Mouse (Mus musculus): ENCODE measurements around the gene Psmd14. TPM values are rescaled to one million over a fixed set of nuclear protein-coding genes. Genes with fewer than 3 reads are reported as not detected.
A peak's percentile ranks its signal among the peaks of the same experiment; 100 is the strongest.

Psmd14 gene
- polyA plus RNA-seq, 1 experiment from 2014 or later = 208 TPM

- no peak overlapping the region for H3K4me2 ChIP-seq (replicated peaks; ENCODE audit: low read depth, low read length)
- H3K9ac ChIP-seq (ENCODE audit: low read depth, low read length) = no peak overlapping the region
- H3K27ac ChIP-seq (ENCODE audit: low read depth, low read length) = no peak overlapping the region
- WGBS = 92% methylated on average over 3 of the region's 3 CpGs
- H3K9me3 ChIP-seq (ENCODE audit: control insufficient read depth, low read length) = no peaks in the 10 kb centered on the region
- peaks cover 9% of the 10 kb centered on the region; the same call in 1 of the 2 replicates for H3K4me1 ChIP-seq (ENCODE audit: control insufficient read depth, insufficient read depth, low read length)
- no peaks in the 10 kb centered on the region for H3K36me3 ChIP-seq (ENCODE audit: control insufficient read depth, insufficient read depth, low read length)
- H3K4me3 ChIP-seq (ENCODE audit: low read length) = no peak overlapping the region
- no peaks in the 10 kb centered on the region for H3K27me3 ChIP-seq (ENCODE audit: control insufficient read depth, insufficient read depth, low read length)
- no peak for ATAC-seq (ENCODE audit: low FRiP score, low TSS enrichment)
These were observed 1.9 kb upstream of the Psmd14 start for GRCm38 (mm10) chr2:61709570-61709969.

GRCm38 (mm10) chr2:61712526-61712925, 1.0 kb downstream of the Psmd14 start:
- ATAC-seq (ENCODE audit: low FRiP score, low TSS enrichment) = no peak
- peak overlapping the region; percentile 80 for H3K4me3 ChIP-seq (ENCODE audit: low read length)
- H3K27me3 ChIP-seq (ENCODE audit: control insufficient read depth, insufficient read depth, low read length) = no peaks in the 10 kb centered on the region
- H3K27ac ChIP-seq (ENCODE audit: low read depth, low read length) = no peak overlapping the region
- H3K4me2 ChIP-seq (replicated peaks; ENCODE audit: low read depth, low read length) = peak overlapping the region; percentile 58
- no peaks in the 10 kb centered on the region for H3K36me3 ChIP-seq (ENCODE audit: control insufficient read depth, insufficient read depth, low read length)
- peak overlapping the region; percentile 92; the same call in 1 of the 2 replicates for H3K9ac ChIP-seq (ENCODE audit: low read depth, low read length)
- no peaks in the 10 kb centered on the region for H3K9me3 ChIP-seq (ENCODE audit: control insufficient read depth, low read length)
- whole genome bisulfite sequencing = 50% methylated on average over 3 of the region's 3 CpGs
- H3K4me1 ChIP-seq (ENCODE audit: control insufficient read depth, insufficient read depth, low read length) = peaks cover 9% of the 10 kb centered on the region; the same call in 1 of the 2 replicates

- H3K4me2 ChIP-seq (replicated peaks; ENCODE audit: low read depth, low read length) = no peak overlapping the region
These were observed 11.0 kb downstream of the Psmd14 start for GRCm38 (mm10) chr2:61722401-61722982.

GRCm38 (mm10) chr2:61732802-61733486, 21.4 kb downstream of the Psmd14 start:
- ATAC-seq (ENCODE audit: low FRiP score, low TSS enrichment) = no peak
- no peak overlapping the region for H3K27ac ChIP-seq (ENCODE audit: low read depth, low read length)
- WGBS = 77% methylated on average over 11 of the region's 11 CpGs

More at GRCm38 (mm10) chr2:61722401-61722982, 11.0 kb downstream of the Psmd14 start:
- no peak overlapping the region for H3K4me3 ChIP-seq (ENCODE audit: low read length)
- H3K36me3 ChIP-seq (ENCODE audit: control insufficient read depth, insufficient read depth, low read length) = peaks cover 4% of the 10 kb centered on the region; the same call in 1 of the 2 replicates
- no peaks in the 10 kb centered on the region for H3K9me3 ChIP-seq (ENCODE audit: control insufficient read depth, low read length)
- no peak overlapping the region for H3K9ac ChIP-seq (ENCODE audit: low read depth, low read length)
- no peak overlapping the region for H3K27ac ChIP-seq (ENCODE audit: low read depth, low read length)
- WGBS = 88% methylated on average over 4 of the region's 4 CpGs
- no peaks in the 10 kb centered on the region for H3K27me3 ChIP-seq (ENCODE audit: control insufficient read depth, insufficient read depth, low read length)
- no peak for ATAC-seq (ENCODE audit: low FRiP score, low TSS enrichment)
- H3K4me1 ChIP-seq (ENCODE audit: control insufficient read depth, insufficient read depth, low read length) = no peaks in the 10 kb centered on the region

GRCm38 (mm10) chr2:61734175-61734574, 22.7 kb downstream of the Psmd14 start:
- H3K4me2 ChIP-seq (replicated peaks; ENCODE audit: low read depth, low read length) = no peak overlapping the region
- H3K36me3 ChIP-seq (ENCODE audit: control insufficient read depth, insufficient read depth, low read length) = no peaks in the 10 kb centered on the region
- H3K27ac ChIP-seq (ENCODE audit: low read depth, low read length) = no peak overlapping the region
- H3K9ac ChIP-seq (ENCODE audit: low read depth, low read length) = no peak overlapping the region
- H3K4me1 ChIP-seq (ENCODE audit: control insufficient read depth, insufficient read depth, low read length) = no peaks in the 10 kb centered on the region
- no peaks in the 10 kb centered on the region for H3K9me3 ChIP-seq (ENCODE audit: control insufficient read depth, low read length)
- no peak for ATAC-seq (ENCODE audit: low FRiP score, low TSS enrichment)
- WGBS = 89% methylated on average over 1 of the region's 1 CpGs
- no peak overlapping the region for H3K4me3 ChIP-seq (ENCODE audit: low read length)
- H3K27me3 ChIP-seq (ENCODE audit: control insufficient read depth, insufficient read depth, low read length) = no peaks in the 10 kb centered on the region

More at GRCm38 (mm10) chr2:61732802-61733486, 21.4 kb downstream of the Psmd14 start:
- H3K36me3 ChIP-seq (ENCODE audit: control insufficient read depth, insufficient read depth, low read length) = no peaks in the 10 kb centered on the region; the same call in 1 of the 2 replicates
- H3K4me2 ChIP-seq (replicated peaks; ENCODE audit: low read depth, low read length) = no peak overlapping the region
- H3K4me1 ChIP-seq (ENCODE audit: control insufficient read depth, insufficient read depth, low read length) = no peaks in the 10 kb centered on the region
- H3K27me3 ChIP-seq (ENCODE audit: control insufficient read depth, insufficient read depth, low read length) = no peaks in the 10 kb centered on the region
- no peak overlapping the region for H3K9ac ChIP-seq (ENCODE audit: low read depth, low read length)
- no peaks in the 10 kb centered on the region for H3K9me3 ChIP-seq (ENCODE audit: control insufficient read depth, low read length)
- H3K4me3 ChIP-seq (ENCODE audit: low read length) = no peak overlapping the region

GRCm38 (mm10) chr2:61746051-61746450, 34.6 kb downstream of the Psmd14 start:
- ATAC-seq (ENCODE audit: low FRiP score, low TSS enrichment) = no peak
- WGBS = 51% methylated on average over 1 of the region's 1 CpGs
- H3K4me2 ChIP-seq (replicated peaks; ENCODE audit: low read depth, low read length) = no peak overlapping the region
- H3K36me3 ChIP-seq (ENCODE audit: control insufficient read depth, insufficient read depth, low read length) = peaks cover 2% of the 10 kb centered on the region; the same call in 1 of the 2 replicates
- H3K9ac ChIP-seq (ENCODE audit: low read depth, low read length) = no peak overlapping the region
- H3K4me1 ChIP-seq (ENCODE audit: control insufficient read depth, insufficient read depth, low read length) = no peaks in the 10 kb centered on the region
- no peaks in the 10 kb centered on the region for H3K27me3 ChIP-seq (ENCODE audit: control insufficient read depth, insufficient read depth, low read length)
- no peak overlapping the region for H3K27ac ChIP-seq (ENCODE audit: low read depth, low read length)
- no peak overlapping the region for H3K4me3 ChIP-seq (ENCODE audit: low read length)
- H3K9me3 ChIP-seq (ENCODE audit: control insufficient read depth, low read length) = no peaks in the 10 kb centered on the region

- peaks cover 2% of the 10 kb centered on the region; the same call in 1 of the 2 replicates for H3K36me3 ChIP-seq (ENCODE audit: control insufficient read depth, insufficient read depth, low read length)
- WGBS = 65% methylated on average over 2 of the region's 2 CpGs
These were observed 35.1 kb downstream of the Psmd14 start for GRCm38 (mm10) chr2:61746580-61746979.

GRCm38 (mm10) chr2:61747411-61747810, 35.9 kb downstream of the Psmd14 start:
- H3K4me1 ChIP-seq (ENCODE audit: control insufficient read depth, insufficient read depth, low read length) = no peaks in the 10 kb centered on the region
- no peak overlapping the region for H3K9ac ChIP-seq (ENCODE audit: low read depth, low read length)
- no peak overlapping the region for H3K4me3 ChIP-seq (ENCODE audit: low read length)
- no peak for ATAC-seq (ENCODE audit: low FRiP score, low TSS enrichment)
- H3K36me3 ChIP-seq (ENCODE audit: control insufficient read depth, insufficient read depth, low read length) = peaks cover 2% of the 10 kb centered on the region; the same call in 1 of the 2 replicates
- no peaks in the 10 kb centered on the region for H3K27me3 ChIP-seq (ENCODE audit: control insufficient read depth, insufficient read depth, low read length)
- no peak overlapping the region for H3K4me2 ChIP-seq (replicated peaks; ENCODE audit: low read depth, low read length)
- H3K9me3 ChIP-seq (ENCODE audit: control insufficient read depth, low read length) = no peaks in the 10 kb centered on the region
- WGBS = 66% methylated on average over 2 of the region's 2 CpGs
- H3K27ac ChIP-seq (ENCODE audit: low read depth, low read length) = no peak overlapping the region

More at GRCm38 (mm10) chr2:61746580-61746979, 35.1 kb downstream of the Psmd14 start:
- no peak overlapping the region for H3K9ac ChIP-seq (ENCODE audit: low read depth, low read length)
- no peak overlapping the region for H3K4me2 ChIP-seq (replicated peaks; ENCODE audit: low read depth, low read length)
- no peaks in the 10 kb centered on the region for H3K27me3 ChIP-seq (ENCODE audit: control insufficient read depth, insufficient read depth, low read length)
- no peaks in the 10 kb centered on the region for H3K9me3 ChIP-seq (ENCODE audit: control insufficient read depth, low read length)
- ATAC-seq (ENCODE audit: low FRiP score, low TSS enrichment) = no peak
- no peaks in the 10 kb centered on the region for H3K4me1 ChIP-seq (ENCODE audit: control insufficient read depth, insufficient read depth, low read length)
- no peak overlapping the region for H3K27ac ChIP-seq (ENCODE audit: low read depth, low read length)
- H3K4me3 ChIP-seq (ENCODE audit: low read length) = no peak overlapping the region

GRCm38 (mm10) chr2:61750702-61751101, 39.2 kb downstream of the Psmd14 start:
- 95% methylated on average over 1 of the region's 1 CpGs for WGBS

More at GRCm38 (mm10) chr2:61750702-61751101, 39.2 kb downstream of the Psmd14 start:
- Histone ChIP-seq H3K36me3 (ENCODE audit: control insufficient read depth, insufficient read depth, low read length) (no peaks in the 10 kb centered on the region), H3K4me2 (replicated peaks; ENCODE audit: low read depth, low read length) (no peak overlapping the region), H3K4me1 (ENCODE audit: control insufficient read depth, insufficient read depth, low read length) (no peaks in the 10 kb centered on the region), H3K27me3 (ENCODE audit: control insufficient read depth, insufficient read depth, low read length) (no peaks in the 10 kb centered on the region), H3K4me3 (ENCODE audit: low read length) (no peak overlapping the region), H3K9ac (ENCODE audit: low read depth, low read length) (no peak overlapping the region), H3K27ac (ENCODE audit: low read depth, low read length) (no peak overlapping the region), H3K9me3 (ENCODE audit: control insufficient read depth, low read length) (no peaks in the 10 kb centered on the region)
- no peak for ATAC-seq (ENCODE audit: low FRiP score, low TSS enrichment)
